Mouse (Mus musculus): ENCODE data around the gene Rps21.

The Rps21 gene

DNA sequence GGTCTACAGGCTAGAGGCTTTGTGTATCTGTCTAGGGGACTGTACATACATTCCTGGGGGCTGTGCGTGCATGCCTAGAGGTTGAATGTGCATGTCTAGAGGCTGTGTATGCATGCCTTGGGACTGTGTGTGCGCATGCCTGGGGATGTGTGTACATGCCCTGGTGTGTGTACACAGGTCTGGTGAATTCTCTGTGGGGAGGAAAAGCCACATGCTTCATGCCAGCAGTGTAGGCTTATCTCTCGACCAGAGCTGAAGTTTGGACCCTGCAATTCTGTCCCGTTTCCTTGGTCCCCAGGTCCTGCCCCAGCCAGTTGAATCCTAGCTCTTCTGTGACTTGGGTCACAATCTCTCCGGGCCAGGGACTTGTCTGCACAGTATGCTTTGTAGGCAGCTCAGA lies 34.4 kb downstream of the Rps21 start:
- no peak for DNase-seq (ENCODE audit: low spot score)

DNA sequence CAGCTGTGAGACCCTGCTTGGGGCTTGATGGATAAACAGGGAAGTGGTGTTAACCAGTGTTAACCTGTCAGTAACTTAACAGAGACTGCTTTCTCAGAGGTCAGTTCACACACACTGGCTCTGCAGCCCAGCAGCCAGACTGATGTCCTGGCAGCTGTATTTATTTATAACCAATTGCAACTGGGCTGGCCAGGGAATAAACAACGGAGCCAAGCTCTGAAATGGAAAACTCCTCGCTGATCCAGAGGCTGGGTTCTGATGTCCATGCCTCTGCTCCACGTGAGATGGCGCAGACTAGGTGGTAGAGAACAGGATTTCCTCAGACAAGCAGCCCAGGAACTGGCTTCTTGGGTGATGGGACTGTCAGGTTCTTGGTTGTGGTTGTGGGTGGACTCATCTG lies 34.8 kb downstream of the Rps21 start:
- DNase-seq (ENCODE audit: low spot score): no peak

DNA sequence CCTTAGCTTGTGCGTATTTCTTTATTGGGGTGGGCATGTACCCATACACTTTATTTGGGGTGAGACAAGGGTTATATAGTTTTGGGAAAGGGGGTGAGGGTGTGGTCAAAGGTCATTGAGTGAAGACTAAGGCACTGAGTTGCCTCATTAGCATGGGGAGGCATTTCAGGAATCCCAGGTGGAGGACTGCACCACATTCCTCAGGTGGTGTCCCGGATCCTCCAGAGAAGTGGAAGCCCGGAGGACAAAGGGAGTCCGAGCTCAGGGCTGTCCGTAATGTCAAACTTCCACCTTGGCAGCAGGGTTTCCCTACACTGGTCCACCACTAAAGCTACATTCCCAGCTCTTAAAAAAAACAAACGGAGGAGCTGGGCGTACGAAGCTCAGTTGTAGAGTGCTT lies 35.7 kb downstream of the Rps21 start:
- DNase-seq (ENCODE audit: low spot score): no peak

DNA sequence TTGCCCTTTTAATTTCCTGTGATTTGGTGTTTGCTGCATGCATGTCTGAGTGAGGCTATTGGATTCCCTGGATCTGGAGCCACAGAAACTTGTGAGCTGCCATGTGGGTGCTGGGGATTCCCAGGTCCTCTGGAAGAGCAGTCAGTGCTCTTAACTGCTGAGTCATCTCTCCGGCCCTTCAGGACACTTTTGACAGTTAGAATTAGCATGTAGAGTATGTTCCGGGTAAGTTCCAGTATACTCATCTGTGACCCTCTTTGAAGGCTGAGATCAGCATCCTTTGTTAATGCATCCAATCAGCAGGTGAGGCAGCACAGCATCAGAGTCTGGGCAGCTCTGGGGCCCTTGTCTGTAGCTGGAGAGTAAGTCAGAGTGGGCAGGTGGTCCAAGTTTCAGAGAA lies 43.1 kb downstream of the Rps21 start:
- DNase-seq (ENCODE audit: low spot score): no peak

DNA sequence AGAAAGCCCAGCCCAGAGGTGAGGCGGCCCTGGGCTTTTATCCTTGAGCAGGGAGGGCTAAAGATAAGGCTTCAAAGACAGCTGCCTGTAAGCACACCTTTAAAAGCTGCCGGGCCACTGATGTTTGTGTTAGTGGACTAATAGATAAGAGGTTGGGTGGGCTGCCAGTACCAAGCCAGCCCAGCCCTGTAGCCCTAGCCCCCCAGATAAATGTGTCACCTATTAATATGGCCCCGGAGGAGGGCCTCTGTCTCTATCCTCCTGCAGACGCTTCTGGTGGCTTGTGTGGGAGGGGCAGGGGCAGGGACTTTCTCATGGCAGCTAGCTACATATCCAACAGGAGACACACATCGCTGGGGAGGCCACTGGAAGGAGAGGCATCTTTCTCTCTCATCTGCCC lies 43.6 kb downstream of the Rps21 start:
- DNase-seq (ENCODE audit: low spot score): no peak

DNA sequence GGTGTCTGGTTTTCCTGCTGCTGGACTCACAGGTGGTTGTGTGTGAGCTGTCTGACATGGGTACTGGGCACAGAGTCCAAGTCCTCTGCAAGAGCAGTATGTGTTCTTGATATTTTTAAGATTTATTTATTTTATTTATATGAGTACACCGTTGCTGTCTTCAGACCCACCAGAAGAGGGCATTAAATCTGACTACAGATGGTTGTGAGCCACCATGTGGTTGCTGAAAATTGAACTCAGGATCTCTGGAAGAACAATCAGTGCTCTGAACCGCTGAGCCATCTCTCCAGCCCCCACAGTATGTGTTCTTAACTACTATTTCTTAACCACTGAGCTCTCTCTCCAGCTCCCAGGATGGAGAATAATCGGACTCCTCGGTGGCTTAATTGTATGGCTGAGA lies 45.0 kb downstream of the Rps21 start:
- DNase-seq (ENCODE audit: low spot score): no peak

DNA sequence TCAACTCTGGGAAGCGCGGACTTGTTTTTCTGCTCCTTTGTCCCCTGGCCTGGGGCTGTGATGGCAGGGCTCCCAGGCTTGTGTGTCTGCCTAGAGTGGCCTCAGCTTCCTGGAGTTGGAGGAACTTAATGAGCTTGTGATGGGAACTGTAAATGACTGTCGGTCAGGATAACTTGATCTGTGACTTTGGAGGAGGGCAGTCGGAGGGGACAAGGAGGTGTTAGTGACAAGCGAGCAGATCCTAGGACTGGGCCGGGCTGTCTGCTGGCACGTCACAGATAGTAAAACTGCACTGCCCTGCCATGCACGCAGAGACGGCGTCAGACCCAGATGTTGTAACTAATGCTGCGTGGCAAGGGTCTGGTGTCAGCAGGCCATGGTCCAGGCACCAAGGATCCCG lies 46.3 kb downstream of the Rps21 start:
- no peak for DNase-seq (ENCODE audit: low spot score)

DNA sequence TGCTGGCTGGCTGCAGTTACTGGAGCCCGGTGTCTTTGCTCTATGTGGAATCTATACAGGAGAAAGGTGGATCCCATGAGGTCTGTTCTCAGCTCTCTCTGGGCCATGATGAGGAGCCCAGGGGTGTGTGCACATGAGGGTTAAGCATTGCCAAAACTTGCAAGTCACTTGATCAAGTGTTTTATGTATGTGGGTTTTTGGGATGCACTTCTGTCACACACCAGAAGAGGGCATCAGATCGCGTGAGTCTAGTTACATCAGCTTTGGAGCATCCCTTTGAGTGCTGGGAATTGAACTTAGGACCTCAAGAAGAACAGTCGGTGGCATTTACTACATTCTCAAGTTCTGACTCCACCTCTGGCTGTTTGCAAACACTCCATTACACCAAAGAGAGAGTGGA lies 47.4 kb downstream of the Rps21 start:
- DNase-seq (ENCODE audit: low spot score): no peak

DNA sequence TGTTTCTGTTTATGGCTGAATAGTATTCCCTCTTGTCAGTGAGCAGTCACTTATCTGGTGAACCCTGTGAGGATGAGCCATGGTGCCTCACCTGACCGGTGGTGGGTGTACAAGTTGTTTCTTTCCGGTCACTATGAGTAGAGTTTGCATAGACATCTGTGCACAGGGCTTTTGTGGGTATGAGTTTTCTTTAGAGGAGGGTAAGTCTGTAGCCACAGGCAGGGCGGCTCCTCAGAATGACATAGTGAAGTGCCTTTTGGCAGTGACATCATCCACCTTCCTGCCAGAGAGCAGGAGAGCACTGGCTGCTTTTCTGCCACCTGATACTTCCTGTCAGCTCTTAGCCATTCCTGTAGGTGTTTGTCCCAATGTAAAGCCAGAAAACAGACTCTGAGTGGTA lies 48.3 kb downstream of the Rps21 start:
- DNase-seq (ENCODE audit: low spot score): no peak

DNA sequence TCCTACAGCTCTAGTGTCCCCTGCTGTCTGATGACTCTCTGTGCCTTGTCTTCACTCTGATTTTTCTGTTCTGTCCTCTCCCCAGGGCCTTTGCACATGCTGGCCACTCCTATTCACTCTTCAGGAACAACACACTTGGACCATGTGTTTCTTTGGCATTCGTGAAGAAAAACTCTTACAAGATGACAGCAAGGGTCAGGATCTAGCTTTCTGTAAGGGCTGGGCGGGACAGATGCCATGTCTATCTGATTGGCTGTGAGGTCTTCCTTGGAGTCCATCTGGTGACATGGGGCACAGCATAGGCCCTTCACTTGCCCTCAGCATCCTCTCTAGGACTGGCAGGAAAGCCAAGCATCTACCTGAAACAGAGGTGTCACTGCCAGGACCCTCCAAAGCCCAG lies 48.8 kb downstream of the Rps21 start:
- DNase-seq (ENCODE audit: low spot score): no peak

DNA sequence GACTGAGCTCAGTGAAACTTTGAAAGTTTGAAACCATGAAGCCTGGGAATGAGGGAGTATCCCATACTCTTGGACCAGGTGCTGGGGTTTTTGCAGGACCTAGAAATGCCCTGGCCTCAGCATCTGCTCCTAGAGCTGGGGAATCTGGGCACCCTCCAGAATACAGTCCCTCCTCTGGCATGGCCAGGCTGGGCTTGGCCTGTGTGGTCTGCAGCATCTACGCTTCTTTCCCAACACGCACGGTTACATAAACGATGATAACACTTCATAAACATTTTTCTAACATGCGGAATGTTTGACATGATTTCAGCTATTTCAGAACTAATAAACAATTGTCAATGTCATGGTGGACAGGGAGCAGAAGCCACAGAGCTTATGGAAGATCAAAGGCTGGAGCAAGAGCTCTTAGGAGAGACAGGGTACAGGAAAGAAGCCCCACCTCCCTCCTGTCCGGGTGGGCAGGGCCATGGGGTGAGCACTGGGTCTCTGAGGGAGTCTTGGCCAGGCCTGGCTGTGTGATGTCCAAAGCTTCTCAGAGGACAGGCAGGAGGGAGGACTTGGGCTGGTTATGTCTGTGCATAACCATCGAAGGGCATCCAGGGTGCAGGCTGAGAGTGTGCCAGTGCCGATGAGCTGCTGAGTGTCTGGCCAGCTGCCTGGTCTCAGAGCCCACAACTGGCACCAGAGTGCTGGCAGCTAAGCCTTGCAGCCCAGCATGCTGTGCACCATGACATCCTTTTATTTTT lies 49.4 kb downstream of the Rps21 start:
- no peak for DNase-seq (ENCODE audit: low spot score)

DNA sequence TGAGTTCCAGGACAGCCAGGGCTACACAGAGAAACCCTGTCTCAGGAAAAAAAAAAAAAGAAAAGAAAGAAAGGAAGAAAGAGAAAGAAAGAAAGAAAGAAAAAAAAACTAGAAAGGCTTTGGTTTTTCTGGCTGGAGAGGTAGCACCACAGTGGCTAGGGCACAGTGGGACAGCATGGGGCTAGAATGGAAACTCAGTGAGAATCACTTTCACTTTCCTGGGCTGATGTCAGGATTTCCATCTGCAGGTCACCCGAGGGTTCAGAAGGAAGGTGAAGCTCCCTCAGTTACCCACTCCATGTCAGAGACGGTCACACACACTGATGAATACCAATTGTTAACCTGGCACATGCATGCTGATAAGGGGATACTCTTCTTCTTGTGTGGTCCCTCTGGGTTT lies 50.5 kb downstream of the Rps21 start:
- DNase-seq (ENCODE audit: low spot score): no peak

Measured in testis, postnatal 14 days (tissue).